Mouse (Mus musculus) midbrain, embryonic 13.5 days (tissue): ENCODE measurements around the gene Flrt2. TPM values are rescaled to one million over a fixed set of nuclear protein-coding genes. Genes with fewer than 3 reads are reported as not detected.
A peak's percentile ranks its signal among the peaks of the same experiment; 100 is the strongest.
"Not testable (repeated sequence)": the region's sequence is repeated elsewhere in the genome, so short reads cannot be mapped to it uniquely, and the experiment has no call there.

Experiments
- ATAC-seq: fragments of 200-750 bp; cut with Nextera tagmentation; 2 replicates; pipeline ENCODE4 v1.8.0; 2017; ENCODE audit warnings: mild to moderate bottlenecking, moderate TSS enrichment, moderate library complexity
- H3K27ac ChIP-seq: fragments of 300-500 bp; sonication (generic); 2 replicates; pipeline ENCODE4 v1.5.1; 2015; ENCODE audit warnings: inconsistent platforms, mild to moderate bottlenecking, moderate library complexity
- H3K27me3 ChIP-seq: fragments of 300-500 bp; sonication (generic); 2 replicates; pipeline ENCODE4 v1.6.1; 2015; ENCODE audit warnings: mild to moderate bottlenecking, inconsistent platforms
- H3K36me3 ChIP-seq: fragments of 300-500 bp; sonication (generic); 2 replicates; pipeline ENCODE4 v1.6.1; 2015; ENCODE audit warnings: mild to moderate bottlenecking, inconsistent platforms
- H3K4me1 ChIP-seq: fragments of 300-500 bp; sonication (generic); replicated peaks from 2 replicates; pipeline ENCODE4 v1.6.1; 2015; ENCODE audit warnings: inconsistent platforms
- H3K4me2 ChIP-seq: fragments of 300-500 bp; sonication (generic); replicated peaks from 2 replicates; pipeline ENCODE4 v1.6.1; 2015; ENCODE audit warnings: moderate library complexity, mild to moderate bottlenecking, inconsistent platforms
- H3K4me3 ChIP-seq: fragments of 300-500 bp; sonication (generic); replicated peaks from 2 replicates; pipeline ENCODE4 v1.5.1; 2015; ENCODE audit warnings: mild to moderate bottlenecking, inconsistent platforms
- H3K9ac ChIP-seq: fragments of 300-500 bp; sonication (generic); replicated peaks from 2 replicates; pipeline ENCODE4 v1.6.1; 2015; ENCODE audit warnings: mild to moderate bottlenecking, inconsistent platforms
- H3K9me3 ChIP-seq: fragments of 300-500 bp; sonication (generic); 2 replicates; pipeline ENCODE4 v1.6.1; 2016; ENCODE audit warnings: mild to moderate bottlenecking, inconsistent platforms
- WGBS: fragments of 180-500 bp; shearing (Covaris S2); methylation state at CpG from one replicate; pipeline ENCODE4 v1.1.7; 2015; 5-methylcytosine and 5-hydroxymethylcytosine counted together
- polyA plus RNA-seq: library from polyadenylated mRNA; unstranded; fragments of >200 nt; fragmentation: Nextera tagmentation; extraction: Ambion mirVana; gene quantifications from 2 replicates; pipeline ENCODE4 v1.2.1, GENCODE M21; 2015

Gene Flrt2
- polyA plus RNA-seq: 17.1 and 22.7 TPM in 2 replicates

GRCm38 (mm10) chr12:95691961-95692767 is at the start of gene Flrt2:
Flrt2 (plus strand) TSS chr12:95692226.
- H3K27ac ChIP-seq: peak within 1 kb of the TSS; percentile 17; the same call in 1 of the 2 replicates
- H3K4me3 ChIP-seq: peak within 1 kb of the TSS; percentile 83
- H3K9ac ChIP-seq: peak within 1 kb of the TSS; percentile 84
- H3K36me3 ChIP-seq: no peaks in the 10 kb centered on the region
- H3K27me3 ChIP-seq: peaks cover 20% of the 10 kb centered on the region
- under 1% methylated on average over 32 of the region's 32 CpGs for WGBS
- no peaks in the 10 kb centered on the region for H3K9me3 ChIP-seq
- ATAC-seq: no peak
- peak within 1 kb of the TSS; percentile 82 for H3K4me2 ChIP-seq
- peaks cover 62% of the 10 kb centered on the region for H3K4me1 ChIP-seq

- H3K27ac ChIP-seq: no peak overlapping the region
- ATAC-seq: no peak
These were observed 49.8 kb upstream of the Flrt2 start for GRCm38 (mm10) chr12:95642226-95642625.

GRCm38 (mm10) chr12:95647179-95647578 is 44.8 kb upstream of the Flrt2 start:
- not testable (repeated sequence) for ATAC-seq, H3K4me1 ChIP-seq, H3K4me2 ChIP-seq, H3K4me3 ChIP-seq, H3K36me3 ChIP-seq, H3K9me3 ChIP-seq, H3K9ac ChIP-seq, H3K27me3 ChIP-seq, H3K27ac ChIP-seq
- WGBS: 90% methylated on average over 3 of the region's 6 CpGs

More at GRCm38 (mm10) chr12:95642226-95642625, 49.8 kb upstream of the Flrt2 start:
- Histone ChIP-seq H3K4me1 (no peaks in the 10 kb centered on the region), H3K4me2 (no peak overlapping the region), H3K4me3 (no peak overlapping the region), H3K9ac (no peak overlapping the region), H3K27me3 (no peaks in the 10 kb centered on the region), H3K9me3 (no peaks in the 10 kb centered on the region), H3K36me3 (no peaks in the 10 kb centered on the region)
- WGBS: 78% methylated on average over 3 of the region's 3 CpGs

GRCm38 (mm10) chr12:95652172-95653156 is 39.6 kb upstream of the Flrt2 start:
- no peaks in the 10 kb centered on the region for H3K27me3 ChIP-seq
- H3K36me3 ChIP-seq: no peaks in the 10 kb centered on the region
- no peak overlapping the region for H3K9ac ChIP-seq
- no peak overlapping the region for H3K4me3 ChIP-seq
- no peaks in the 10 kb centered on the region for H3K4me1 ChIP-seq
- ATAC-seq: no peak
- no peak overlapping the region for H3K27ac ChIP-seq
- no peak overlapping the region for H3K4me2 ChIP-seq
- H3K9me3 ChIP-seq: no peaks in the 10 kb centered on the region
- WGBS: 82% methylated on average over 4 of the region's 4 CpGs

- Histone ChIP-seq H3K9me3 (no peaks in the 10 kb centered on the region), H3K27me3 (no peaks in the 10 kb centered on the region), H3K4me2 (no peak overlapping the region), H3K4me1 (no peaks in the 10 kb centered on the region), H3K27ac (no peak overlapping the region), H3K9ac (no peak overlapping the region), H3K4me3 (no peak overlapping the region), H3K36me3 (no peaks in the 10 kb centered on the region)
- no peak for ATAC-seq
- 94% methylated on average over 4 of the region's 4 CpGs for WGBS
These were observed 35.4 kb upstream of the Flrt2 start for GRCm38 (mm10) chr12:95656594-95656993.

GRCm38 (mm10) chr12:95667296-95667695 is 24.7 kb upstream of the Flrt2 start:
- no peak for ATAC-seq
- Histone ChIP-seq H3K4me1 (no peaks in the 10 kb centered on the region), H3K4me3 (no peak overlapping the region), H3K27me3 (no peaks in the 10 kb centered on the region), H3K27ac (no peak overlapping the region), H3K9ac (no peak overlapping the region), H3K36me3 (no peaks in the 10 kb centered on the region), H3K4me2 (no peak overlapping the region), H3K9me3 (no peaks in the 10 kb centered on the region)
- WGBS: 81% methylated on average over 5 of the region's 5 CpGs

- WGBS: 87% methylated on average over 5 of the region's 5 CpGs
- H3K9me3 ChIP-seq: no peaks in the 10 kb centered on the region
- no peak overlapping the region for H3K4me2 ChIP-seq
These were observed 16.3 kb upstream of the Flrt2 start for GRCm38 (mm10) chr12:95675711-95676110.

GRCm38 (mm10) chr12:95690819-95691218 is 1.2 kb upstream of the Flrt2 start:
- no peak overlapping the region for H3K27ac ChIP-seq
- H3K9me3 ChIP-seq: no peaks in the 10 kb centered on the region
- 4% methylated on average over 9 of the region's 9 CpGs for WGBS
- H3K36me3 ChIP-seq: no peaks in the 10 kb centered on the region
- peak overlapping the region; percentile 82 for H3K4me2 ChIP-seq
- peaks cover 20% of the 10 kb centered on the region for H3K27me3 ChIP-seq
- no peak overlapping the region for H3K4me3 ChIP-seq
- H3K4me1 ChIP-seq: peaks cover 51% of the 10 kb centered on the region
- no peak overlapping the region for H3K9ac ChIP-seq
- no peak for ATAC-seq

More at GRCm38 (mm10) chr12:95675711-95676110, 16.3 kb upstream of the Flrt2 start:
- Histone ChIP-seq H3K4me1 (no peaks in the 10 kb centered on the region), H3K4me3 (no peak overlapping the region), H3K27me3 (no peaks in the 10 kb centered on the region), H3K27ac (no peak overlapping the region), H3K36me3 (no peaks in the 10 kb centered on the region), H3K9ac (no peak overlapping the region)
- no peak for ATAC-seq

GRCm38 (mm10) chr12:95692948-95693650 is 1.1 kb downstream of the Flrt2 start:
- peak overlapping the region; percentile 82 for H3K4me2 ChIP-seq

GRCm38 (mm10) chr12:95693651-95694471 is 1.8 kb downstream of the Flrt2 start:
- no peaks in the 10 kb centered on the region for H3K36me3 ChIP-seq
- no peak for ATAC-seq
- H3K9me3 ChIP-seq: no peaks in the 10 kb centered on the region
- peaks cover 20% of the 10 kb centered on the region for H3K27me3 ChIP-seq
- WGBS: under 1% methylated on average over 28 of the region's 28 CpGs
- peak overlapping the region; percentile 17; the same call in 1 of the 2 replicates for H3K27ac ChIP-seq
- peak overlapping the region; percentile 83 for H3K4me3 ChIP-seq
- peak overlapping the region; percentile 82 for H3K4me2 ChIP-seq
- H3K4me1 ChIP-seq: peaks cover 66% of the 10 kb centered on the region
- peak overlapping the region; percentile 84 for H3K9ac ChIP-seq

More at GRCm38 (mm10) chr12:95692948-95693650, 1.1 kb downstream of the Flrt2 start:
- Histone ChIP-seq H3K9me3 (no peaks in the 10 kb centered on the region), H3K4me1 (peaks cover 64% of the 10 kb centered on the region), H3K9ac (peak overlapping the region; percentile 84), H3K27ac (peak overlapping the region; percentile 17; the same call in 1 of the 2 replicates), H3K4me3 (peak overlapping the region; percentile 83), H3K27me3 (peaks cover 20% of the 10 kb centered on the region), H3K36me3 (no peaks in the 10 kb centered on the region)
- ATAC-seq: no peak
- WGBS: 2% methylated on average over 13 of the region's 13 CpGs

- Histone ChIP-seq H3K9me3 (no peaks in the 10 kb centered on the region), H3K4me2 (peak overlapping the region; percentile 82), H3K9ac (peak overlapping the region; percentile 84), H3K36me3 (no peaks in the 10 kb centered on the region), H3K27ac (peak overlapping the region; percentile 88), H3K27me3 (peaks cover 20% of the 10 kb centered on the region), H3K4me3 (peak overlapping the region; percentile 83), H3K4me1 (peaks cover 69% of the 10 kb centered on the region)
- ATAC-seq: 0 out of 2 replicates have a peak, but pooled peaks have one; percentile 0
- under 1% methylated on average over 8 of the region's 8 CpGs for WGBS
These were observed 2.5 kb downstream of the Flrt2 start for GRCm38 (mm10) chr12:95694507-95694906.
